Mouse (Mus musculus): ENCODE measurements around the gene Spem2. TPM values are rescaled to one million over a fixed set of nuclear protein-coding genes. Genes with fewer than 3 reads are reported as not detected.

Gene Spem2
- polyA plus RNA-seq, 1 experiment from 2014 or later, result not detected

DNA sequence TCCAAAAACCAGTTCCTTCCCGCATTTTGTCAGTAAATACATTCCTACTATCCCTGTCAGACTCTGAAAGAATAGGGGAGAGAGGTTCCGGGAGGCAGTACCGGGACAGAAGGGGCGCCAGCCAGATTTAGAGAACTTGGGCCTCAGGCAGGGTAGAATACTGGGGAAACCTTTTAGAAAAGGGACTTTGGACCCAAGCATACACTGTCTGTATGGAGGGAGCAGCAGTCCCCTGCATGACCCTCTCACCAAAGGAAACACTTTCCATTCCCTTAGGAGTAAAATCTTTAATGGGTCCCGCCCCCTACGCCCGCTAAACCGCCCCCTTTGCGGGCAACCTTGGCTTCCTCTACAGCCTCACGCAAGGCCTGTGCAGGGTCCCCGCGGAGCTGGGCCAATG, 14.9 kb downstream of the Spem2 start:
- peaks cover 62% of the 10 kb centered on the region for H3K4me1 ChIP-seq
- H3K27me3 ChIP-seq (ENCODE audit: low read depth, poor library complexity, severe bottlenecking), result peaks cover 98% of the 10 kb centered on the region
- H3K9me3 ChIP-seq (replicated peaks), result no peaks in the 10 kb centered on the region
- peak overlapping the region; percentile 62 for H3K4me3 ChIP-seq
- H3K27ac ChIP-seq, result peak overlapping the region; percentile 57
- H3K36me3 ChIP-seq, result no peaks in the 10 kb centered on the region
- WGBS, result 3% methylated on average over 12 of the region's 12 CpGs
- no peak for DNase-seq (ENCODE audit: low spot score)

DNA sequence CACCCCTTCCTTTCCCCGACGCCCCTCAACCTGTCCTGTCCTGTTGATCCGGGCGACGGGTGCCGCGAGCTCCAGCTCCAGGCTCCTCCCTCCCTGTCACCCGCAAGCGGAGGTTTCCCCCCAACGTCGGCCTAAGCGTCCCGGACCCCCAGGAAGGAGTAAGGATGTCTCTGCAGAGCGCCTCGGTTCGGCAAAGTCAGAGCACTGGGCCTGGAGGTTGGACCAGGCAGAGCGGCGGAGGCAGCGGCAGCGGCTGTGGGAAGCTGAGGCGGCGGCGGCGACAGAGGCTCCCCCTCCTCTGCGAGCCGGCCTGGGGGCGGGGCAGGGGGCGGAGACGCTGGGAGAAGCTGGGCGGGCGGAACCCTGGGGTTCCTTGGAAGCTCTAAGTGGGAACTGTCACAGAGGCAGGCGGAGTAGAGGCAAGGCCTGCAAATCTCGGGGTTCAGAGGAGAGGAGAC, 15.6 kb downstream of the Spem2 start:
- H3K27me3 ChIP-seq (ENCODE audit: low read depth, poor library complexity, severe bottlenecking), result peaks cover 100% of the 10 kb centered on the region
- peak overlapping the region; percentile 66 for H3K27ac ChIP-seq
- no peaks in the 10 kb centered on the region for H3K9me3 ChIP-seq (replicated peaks)
- WGBS, result under 1% methylated on average over 33 of the region's 33 CpGs
- H3K36me3 ChIP-seq, result no peaks in the 10 kb centered on the region
- DNase-seq (ENCODE audit: low spot score), result peak; percentile 86
- H3K4me3 ChIP-seq, result peak overlapping the region; percentile 62
- peaks cover 62% of the 10 kb centered on the region for H3K4me1 ChIP-seq

DNA sequence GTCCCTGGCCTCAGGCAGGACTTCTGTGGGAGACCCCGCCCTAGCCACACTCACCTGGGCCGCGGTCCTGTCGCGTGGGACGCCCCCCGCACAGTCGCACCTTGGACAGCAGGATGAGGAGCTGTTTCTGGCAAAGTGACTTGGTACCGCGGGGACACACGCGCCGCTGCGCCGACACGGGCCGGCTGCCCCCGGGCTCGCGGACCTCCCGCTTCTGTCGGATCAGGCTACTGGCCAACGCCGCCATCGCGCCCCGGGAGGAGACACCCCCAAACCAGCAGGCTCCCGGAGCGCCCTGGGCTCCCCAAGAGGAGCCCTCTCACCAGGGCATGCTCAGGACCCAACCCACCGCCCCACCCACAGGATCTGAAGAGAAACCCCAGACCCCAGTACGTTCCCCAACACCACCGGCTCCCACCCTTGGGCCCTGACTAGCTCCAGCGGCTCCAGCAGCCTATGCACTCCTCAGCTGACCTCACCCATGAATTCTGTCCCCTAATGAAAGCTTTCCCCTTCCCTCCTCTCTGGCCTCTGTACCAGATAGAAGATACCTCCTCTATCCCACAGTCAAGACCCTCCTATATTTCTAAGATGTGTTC, 16.8 kb downstream of the Spem2 start, which contains the start of gene Fgf11:
Fgf11 (minus strand) TSS at position 479 of the 599 bp plus-strand sequence.
- peaks cover 62% of the 10 kb centered on the region for H3K4me1 ChIP-seq
- peak; percentile 50 for DNase-seq (ENCODE audit: low spot score)
- peak within 1 kb of the TSS; percentile 62 for H3K4me3 ChIP-seq
- WGBS, result 2% methylated on average over 33 of the region's 33 CpGs
- peak within 1 kb of the TSS; percentile 83 for H3K27ac ChIP-seq
- peaks cover 100% of the 10 kb centered on the region for H3K27me3 ChIP-seq (ENCODE audit: low read depth, poor library complexity, severe bottlenecking)
- H3K36me3 ChIP-seq, result no peaks in the 10 kb centered on the region
- no peaks in the 10 kb centered on the region for H3K9me3 ChIP-seq (replicated peaks)

GRCm38 (mm10) chr11:69800392-69801197, 17.7 kb downstream of the Spem2 start:
- WGBS, result under 1% methylated on average over 36 of the region's 36 CpGs
- peaks cover 70% of the 10 kb centered on the region for H3K4me1 ChIP-seq
- DNase-seq (ENCODE audit: low spot score), result peak; percentile 85
- H3K27ac ChIP-seq, result peak overlapping the region; percentile 83
- peak overlapping the region; percentile 62 for H3K4me3 ChIP-seq
- H3K9me3 ChIP-seq (replicated peaks), result no peaks in the 10 kb centered on the region
- H3K27me3 ChIP-seq (ENCODE audit: low read depth, poor library complexity, severe bottlenecking), result peaks cover 100% of the 10 kb centered on the region
- no peaks in the 10 kb centered on the region for H3K36me3 ChIP-seq

DNA sequence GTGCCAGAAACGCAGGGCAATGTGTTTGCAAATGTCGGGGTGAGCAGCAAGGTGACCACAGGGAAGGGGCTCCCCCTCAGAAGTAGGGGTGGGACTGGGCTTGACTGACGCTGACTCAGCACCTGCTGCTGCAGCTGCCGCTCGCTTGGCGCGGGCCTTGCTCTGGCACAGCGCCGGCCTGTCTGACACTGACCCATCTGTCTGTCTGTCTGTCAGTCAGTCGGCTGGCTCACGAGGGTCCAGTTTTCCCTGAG, 18.2 kb downstream of the Spem2 start:
- peak overlapping the region; percentile 83 for H3K27ac ChIP-seq
- peak overlapping the region; percentile 62 for H3K4me3 ChIP-seq
- DNase-seq (ENCODE audit: low spot score), result no peak
- no peaks in the 10 kb centered on the region for H3K36me3 ChIP-seq
- no peaks in the 10 kb centered on the region for H3K9me3 ChIP-seq (replicated peaks)
- 2% methylated on average over 11 of the region's 11 CpGs for WGBS
- peaks cover 100% of the 10 kb centered on the region for H3K27me3 ChIP-seq (ENCODE audit: low read depth, poor library complexity, severe bottlenecking)
- peaks cover 73% of the 10 kb centered on the region for H3K4me1 ChIP-seq

GRCm38 (mm10) chr11:69799394-69800137, 18.7 kb downstream of the Spem2 start:
- 24% methylated on average over 12 of the region's 12 CpGs for WGBS
- Histone ChIP-seq H3K4me3 (peak overlapping the region; percentile 62), H3K36me3 (no peaks in the 10 kb centered on the region), H3K4me1 (peaks cover 68% of the 10 kb centered on the region), H3K27me3 (ENCODE audit: low read depth, poor library complexity, severe bottlenecking) (peaks cover 100% of the 10 kb centered on the region), H3K27ac (no peak overlapping the region; the same call in 1 of the 2 replicates), H3K9me3 (replicated peaks) (no peaks in the 10 kb centered on the region)
- DNase-seq (ENCODE audit: low spot score), result no peak

DNA sequence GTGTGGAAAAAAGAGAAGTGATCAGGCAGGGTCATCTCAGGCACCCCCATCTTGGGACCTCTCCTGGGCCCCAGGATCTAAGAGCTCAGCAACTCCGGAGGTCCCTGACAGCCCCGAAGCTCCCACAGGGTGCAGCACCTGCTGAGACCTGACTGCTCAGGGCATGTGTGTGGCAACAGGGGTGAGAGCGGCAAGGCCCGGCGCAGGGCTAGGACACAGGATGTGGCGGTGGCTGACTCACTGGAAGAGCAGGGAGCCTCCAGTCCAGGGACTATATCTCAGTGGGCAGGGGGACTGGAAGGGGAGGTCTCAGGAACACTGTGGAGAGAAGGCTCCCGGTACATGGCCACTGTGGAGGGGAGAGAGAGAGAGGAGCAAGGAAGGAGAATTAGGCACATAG, 20.3 kb downstream of the Spem2 start:
- WGBS, result 78% methylated on average over 7 of the region's 7 CpGs
- H3K36me3 ChIP-seq, result no peaks in the 10 kb centered on the region
- H3K27me3 ChIP-seq (ENCODE audit: low read depth, poor library complexity, severe bottlenecking), result peaks cover 100% of the 10 kb centered on the region
- no peak overlapping the region for H3K27ac ChIP-seq
- H3K9me3 ChIP-seq (replicated peaks), result no peaks in the 10 kb centered on the region
- H3K4me3 ChIP-seq, result no peak overlapping the region
- peaks cover 51% of the 10 kb centered on the region for H3K4me1 ChIP-seq
- DNase-seq (ENCODE audit: low spot score), result no peak

GRCm38 (mm10) chr11:69795983-69796435, 22.3 kb downstream of the Spem2 start:
- Histone ChIP-seq H3K9me3 (replicated peaks) (no peaks in the 10 kb centered on the region), H3K27ac (no peak overlapping the region), H3K4me3 (peak overlapping the region; percentile 59), H3K36me3 (no peaks in the 10 kb centered on the region), H3K4me1 (peaks cover 35% of the 10 kb centered on the region), H3K27me3 (ENCODE audit: low read depth, poor library complexity, severe bottlenecking) (peaks cover 88% of the 10 kb centered on the region)
- WGBS, result 2% methylated on average over 13 of the region's 13 CpGs
- no peak for DNase-seq (ENCODE audit: low spot score)

- Histone ChIP-seq H3K4me3 (peak within 1 kb of the TSS; percentile 59), H3K36me3 (no peaks in the 10 kb centered on the region), H3K9me3 (replicated peaks) (no peaks in the 10 kb centered on the region), H3K27ac (peak within 1 kb of the TSS; percentile 72), H3K4me1 (peaks cover 28% of the 10 kb centered on the region), H3K27me3 (ENCODE audit: low read depth, poor library complexity, severe bottlenecking) (peaks cover 82% of the 10 kb centered on the region)
- DNase-seq (ENCODE audit: low spot score), result peak; percentile 88
- 2% methylated on average over 52 of the region's 52 CpGs for WGBS
These were observed 22.9 kb downstream of the Spem2 start, which contains the start of gene Chrnb1 for GRCm38 (mm10) chr11:69795168-69795982. Chrnb1 (minus strand) TSS chr11:69795943.

- WGBS, result 64% methylated on average over 5 of the region's 5 CpGs
- no peak for DNase-seq (ENCODE audit: low spot score)
- no peaks in the 10 kb centered on the region for H3K9me3 ChIP-seq (replicated peaks)
- no peaks in the 10 kb centered on the region for H3K36me3 ChIP-seq
- no peak overlapping the region for H3K4me3 ChIP-seq
- peaks cover 13% of the 10 kb centered on the region for H3K4me1 ChIP-seq
- peaks cover 62% of the 10 kb centered on the region for H3K27me3 ChIP-seq (ENCODE audit: low read depth, poor library complexity, severe bottlenecking)
- H3K27ac ChIP-seq, result no peak overlapping the region
These were observed 24.8 kb downstream of the Spem2 start for GRCm38 (mm10) chr11:69793429-69793828.

- WGBS, result 74% methylated on average over 5 of the region's 5 CpGs
- Histone ChIP-seq H3K36me3 (no peaks in the 10 kb centered on the region), H3K27ac (no peak overlapping the region), H3K4me1 (peaks cover 13% of the 10 kb centered on the region), H3K4me3 (no peak overlapping the region), H3K27me3 (ENCODE audit: low read depth, poor library complexity, severe bottlenecking) (peaks cover 46% of the 10 kb centered on the region), H3K9me3 (replicated peaks) (no peaks in the 10 kb centered on the region)
- no peak for DNase-seq (ENCODE audit: low spot score)
These were observed 26.8 kb downstream of the Spem2 start for GRCm38 (mm10) chr11:69791420-69791819.

- no peak for DNase-seq (ENCODE audit: low spot score)
- H3K4me1 ChIP-seq, result 0 out of 2 replicates have a peak, but pooled peaks cover 2% of the 10 kb centered on the region
- H3K36me3 ChIP-seq, result no peaks in the 10 kb centered on the region
- 70% methylated on average over 5 of the region's 5 CpGs for WGBS
- H3K4me3 ChIP-seq, result no peak overlapping the region
- no peak overlapping the region for H3K27ac ChIP-seq
- peaks cover 27% of the 10 kb centered on the region for H3K27me3 ChIP-seq (ENCODE audit: low read depth, poor library complexity, severe bottlenecking)
- no peaks in the 10 kb centered on the region for H3K9me3 ChIP-seq (replicated peaks)
These were observed 28.8 kb downstream of the Spem2 start for GRCm38 (mm10) chr11:69789431-69789830.

All from limb, embryonic 10.5 days (tissue).